Mouse (Mus musculus) hindbrain, embryonic 11.5 days (tissue): ENCODE measurements around the gene Allc. TPM values are rescaled to one million over a fixed set of nuclear protein-coding genes. Genes with fewer than 3 reads are reported as not detected.

Source experiments
- ATAC-seq: fragments of 200-750 bp; cut with Nextera tagmentation; 2 replicates; pipeline ENCODE4 v1.8.0; 2017; ENCODE audit warnings: mild to moderate bottlenecking, moderate TSS enrichment, moderate library complexity; ENCODE audit not compliant: low FRiP score
- DNase-seq: peaks from one replicate; pipeline ENCODE4 v3.0.0-alpha.2; 2015; ENCODE audit warnings: low spot score
- H3K27ac ChIP-seq: fragments of 300-500 bp; sonication (generic); 2 replicates; pipeline ENCODE4 v1.5.1; 2014; ENCODE audit warnings: mild to moderate bottlenecking, low read depth, low read length
- H3K27me3 ChIP-seq: fragments of 300-500 bp; sonication (generic); 2 replicates; pipeline ENCODE4 v1.6.1; 2014; ENCODE audit warnings: mild to moderate bottlenecking, low read length, moderate library complexity, mixed read lengths; ENCODE audit not compliant: control insufficient read depth, insufficient read depth
- H3K36me3 ChIP-seq: fragments of 300-500 bp; sonication (generic); 2 replicates; pipeline ENCODE4 v1.6.1; 2014; ENCODE audit warnings: mild to moderate bottlenecking, low read length, moderate library complexity, mixed read lengths; ENCODE audit not compliant: control insufficient read depth, insufficient read depth
- H3K4me1 ChIP-seq: fragments of 300-500 bp; sonication (generic); replicated peaks from 2 replicates; pipeline ENCODE4 v1.6.1; 2014; ENCODE audit warnings: low read length, mixed read lengths; ENCODE audit not compliant: control insufficient read depth, insufficient read depth
- H3K4me2 ChIP-seq: fragments of 300-500 bp; sonication (generic); replicated peaks from 2 replicates; pipeline ENCODE4 v1.6.1; 2014; ENCODE audit warnings: mild to moderate bottlenecking, low read depth, low read length
- H3K4me3 ChIP-seq: fragments of 300-500 bp; sonication (generic); 2 replicates; pipeline ENCODE4 v1.5.1; 2014; ENCODE audit warnings: low read depth, low read length
- H3K9ac ChIP-seq: fragments of 300-500 bp; sonication (generic); 2 replicates; pipeline ENCODE4 v1.6.1; 2014; ENCODE audit warnings: low read depth, low read length
- H3K9me3 ChIP-seq: fragments of 300-500 bp; sonication (generic); 2 replicates; pipeline ENCODE4 v1.6.1; 2016; ENCODE audit warnings: low read length; ENCODE audit not compliant: control insufficient read depth
- WGBS: fragments of 180-500 bp; shearing (Covaris S2); extraction: QIAGEN DNeasy Blood & Tissue Kit; methylation state at CpG from one replicate; pipeline ENCODE4 v1.1.7; 2014; 5-methylcytosine and 5-hydroxymethylcytosine counted together
- polyA plus RNA-seq: library from polyadenylated mRNA; unstranded; fragments of >200 nt; fragmentation: Nextera tagmentation; extraction: Ambion mirVana; gene quantifications from 2 replicates; pipeline ENCODE4 v1.2.1, GENCODE M21; 2014

Allc gene
- polyA plus RNA-seq, 1 experiment from 2014 or later, result not detected

DNA sequence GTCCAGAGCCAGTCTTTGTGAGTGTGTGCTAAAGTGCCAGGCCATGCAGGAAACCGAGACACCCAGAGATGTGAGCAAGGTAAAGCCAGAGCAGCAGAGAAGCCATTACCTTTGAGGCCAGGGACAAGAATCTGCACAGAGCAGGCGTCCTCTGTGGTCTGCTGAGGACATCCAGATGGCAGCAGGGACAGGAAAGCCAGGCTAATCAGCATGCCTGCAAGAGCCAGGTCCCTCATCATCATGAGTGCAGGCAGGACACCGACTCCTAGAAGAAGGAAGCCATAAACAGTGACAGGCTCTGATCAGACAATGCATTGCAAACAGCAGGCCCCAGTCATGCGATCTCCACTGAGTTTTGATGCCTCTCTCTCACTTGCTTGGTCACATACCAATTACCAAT is 35.0 kb upstream of the Allc start:
- 71% methylated on average over 4 of the region's 4 CpGs for WGBS

DNA sequence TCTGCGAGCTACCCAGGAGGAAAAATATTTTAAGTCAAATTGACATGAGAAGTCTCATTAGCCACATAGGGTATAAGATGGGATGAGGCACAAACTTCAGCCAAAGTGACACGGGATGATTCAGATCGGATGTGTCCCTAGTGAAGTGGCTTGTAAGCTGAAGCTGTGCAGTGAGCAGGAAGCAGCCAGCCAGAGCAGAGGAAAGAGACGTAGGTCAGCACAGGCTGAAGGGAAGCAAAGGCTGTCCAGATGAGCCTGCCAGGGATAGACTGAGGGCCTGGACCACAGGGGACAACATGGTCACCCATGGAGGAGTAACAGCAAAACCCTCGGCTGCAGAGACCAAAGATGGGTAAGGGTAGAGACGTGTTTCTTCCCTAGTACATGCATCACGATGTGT is 32.1 kb upstream of the Allc start:
- no peak overlapping the region for H3K9ac ChIP-seq
- H3K9me3 ChIP-seq, result no peaks in the 10 kb centered on the region
- no peaks in the 10 kb centered on the region for H3K27me3 ChIP-seq
- ATAC-seq (no peak), DNase-seq (no peak)
- H3K4me1 ChIP-seq, result no peaks in the 10 kb centered on the region
- H3K4me2 ChIP-seq, result no peak overlapping the region
- H3K27ac ChIP-seq, result no peak overlapping the region
- no peak overlapping the region for H3K4me3 ChIP-seq
- 76% methylated on average over 7 of the region's 7 CpGs for WGBS
- no peaks in the 10 kb centered on the region for H3K36me3 ChIP-seq

More for the DNA sequence above, 35.0 kb upstream of the Allc start:
- no peak overlapping the region for H3K9ac ChIP-seq
- H3K9me3 ChIP-seq, result no peaks in the 10 kb centered on the region
- no peaks in the 10 kb centered on the region for H3K4me1 ChIP-seq
- no peaks in the 10 kb centered on the region for H3K36me3 ChIP-seq
- no peak overlapping the region for H3K27ac ChIP-seq
- no peak overlapping the region for H3K4me2 ChIP-seq
- H3K27me3 ChIP-seq, result no peaks in the 10 kb centered on the region
- no peak for ATAC-seq
- no peak for DNase-seq
- H3K4me3 ChIP-seq, result no peak overlapping the region

DNA sequence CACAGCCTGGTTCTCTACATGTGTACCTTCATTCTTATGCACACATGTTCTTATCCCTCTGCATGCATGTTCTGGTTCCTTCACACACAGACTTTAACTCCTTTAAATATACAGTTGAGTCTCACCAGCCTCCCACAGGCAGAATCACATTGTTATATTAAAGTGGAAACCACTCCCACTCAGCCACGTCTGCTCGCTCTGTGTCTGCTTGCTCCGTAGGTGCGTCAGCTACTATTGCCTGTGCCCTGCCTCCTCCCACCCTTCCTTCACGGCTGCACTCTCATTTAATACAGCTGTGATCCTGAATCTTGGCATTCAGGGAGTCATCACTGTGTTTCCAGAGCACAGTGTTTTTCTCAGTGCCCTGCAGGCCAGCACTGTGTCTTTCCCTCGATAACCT is 30.1 kb upstream of the Allc start:
- no peaks in the 10 kb centered on the region; the same call in 1 of the 2 replicates for H3K4me1 ChIP-seq
- ATAC-seq (no peak), DNase-seq (no peak)
- H3K27me3 ChIP-seq, result no peaks in the 10 kb centered on the region
- WGBS, result 88% methylated on average over 6 of the region's 6 CpGs
- H3K4me2 ChIP-seq, result no peak overlapping the region
- no peaks in the 10 kb centered on the region for H3K9me3 ChIP-seq
- H3K27ac ChIP-seq, result no peak overlapping the region
- H3K4me3 ChIP-seq, result no peak overlapping the region
- no peak overlapping the region for H3K9ac ChIP-seq
- no peaks in the 10 kb centered on the region for H3K36me3 ChIP-seq

DNA sequence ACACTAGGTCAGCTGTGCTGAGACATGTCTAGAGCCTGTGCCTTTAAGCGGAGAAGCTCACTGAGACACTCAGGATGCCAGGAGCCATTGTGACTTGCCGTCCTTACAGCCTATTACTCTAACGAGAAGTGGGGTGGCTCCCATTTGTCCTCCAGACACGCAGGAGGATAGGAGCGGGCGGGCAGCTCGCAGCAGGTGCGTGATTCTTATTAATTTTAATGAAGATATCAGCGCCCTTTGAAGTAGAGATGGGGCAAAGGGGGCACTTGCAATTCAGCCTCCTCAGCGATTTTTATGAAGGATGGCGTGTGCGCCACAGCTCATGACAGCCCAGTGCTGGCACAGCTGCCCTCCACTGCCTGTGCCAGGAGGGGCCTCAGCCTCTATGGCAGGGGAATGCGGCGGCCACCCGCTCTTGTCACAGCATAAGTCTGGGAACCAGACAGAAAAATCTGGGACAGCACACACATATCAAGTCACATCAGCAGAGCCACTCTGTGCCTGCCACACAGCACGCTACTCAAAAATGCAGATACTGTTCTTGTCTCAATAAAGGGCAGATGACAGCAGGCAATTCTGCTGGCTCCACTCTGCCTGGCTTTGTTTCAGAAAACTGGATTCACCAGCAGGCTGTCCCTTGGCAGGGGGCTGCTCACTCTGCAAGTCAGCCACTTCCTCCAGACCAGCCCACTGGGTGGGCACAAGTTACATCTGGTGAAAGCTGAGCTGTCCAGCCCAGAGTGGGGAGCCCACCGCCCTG is 25.4 kb upstream of the Allc start:
- H3K4me3 ChIP-seq, result no peak overlapping the region
- H3K9ac ChIP-seq, result no peak overlapping the region; the same call in 1 of the 2 replicates
- H3K27ac ChIP-seq, result no peak overlapping the region
- no peaks in the 10 kb centered on the region for H3K9me3 ChIP-seq
- no peak for ATAC-seq
- H3K27me3 ChIP-seq, result no peaks in the 10 kb centered on the region
- H3K4me2 ChIP-seq, result no peak overlapping the region
- DNase-seq, result peak; percentile 13
- H3K36me3 ChIP-seq, result no peaks in the 10 kb centered on the region
- H3K4me1 ChIP-seq, result no peaks in the 10 kb centered on the region; the same call in 1 of the 2 replicates
- WGBS, result 59% methylated on average over 17 of the region's 17 CpGs

DNA sequence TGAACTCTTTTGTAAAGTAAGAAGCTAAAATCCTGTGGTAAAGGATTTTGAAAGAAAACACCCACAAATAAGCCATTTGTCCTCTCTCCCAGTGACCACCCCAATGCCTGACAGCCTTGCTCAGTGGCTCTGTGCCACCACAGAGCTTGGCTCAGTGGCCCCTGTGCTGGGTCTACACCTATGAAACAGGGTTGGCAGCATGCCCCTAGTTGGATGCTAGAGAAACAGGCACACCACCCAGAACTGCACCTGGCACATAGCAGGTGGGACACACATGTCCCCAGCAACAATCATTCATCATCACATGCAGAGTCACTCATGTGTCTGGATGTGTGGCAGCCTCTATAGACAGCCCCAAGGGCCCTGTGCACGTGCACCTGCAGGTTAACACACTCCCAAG is 21.2 kb upstream of the Allc start:
- Histone ChIP-seq H3K9ac (no peak overlapping the region), H3K4me2 (no peak overlapping the region), H3K27ac (no peak overlapping the region), H3K4me3 (no peak overlapping the region), H3K27me3 (no peaks in the 10 kb centered on the region), H3K4me1 (no peaks in the 10 kb centered on the region; the same call in 1 of the 2 replicates), H3K36me3 (no peaks in the 10 kb centered on the region), H3K9me3 (no peaks in the 10 kb centered on the region)
- 73% methylated on average over 1 of the region's 1 CpGs for WGBS
- no peak for ATAC-seq
- DNase-seq, result no peak

DNA sequence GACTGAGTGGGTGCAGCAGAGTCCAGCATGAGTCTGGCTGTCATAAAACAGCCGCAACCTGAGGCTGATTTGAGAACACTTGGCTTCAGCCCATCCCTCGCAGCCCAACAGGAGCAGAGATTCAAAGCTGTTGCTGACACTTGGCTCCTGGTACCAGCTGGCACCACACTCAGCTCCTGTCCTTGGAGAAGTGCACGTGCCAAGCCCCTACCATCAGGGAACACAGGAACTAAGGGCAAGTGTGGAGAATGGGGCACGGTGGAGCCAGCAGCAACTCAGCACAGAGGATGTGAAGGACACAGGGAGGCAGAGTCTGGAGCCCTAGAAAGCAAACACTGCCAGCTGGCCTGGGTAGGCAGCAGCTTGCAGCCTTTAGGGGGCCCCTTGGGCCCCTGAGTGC is 19.9 kb upstream of the Allc start:
- ATAC-seq (no peak), DNase-seq (no peak)
- Histone ChIP-seq H3K9me3 (no peaks in the 10 kb centered on the region), H3K4me2 (no peak overlapping the region), H3K27ac (no peak overlapping the region), H3K27me3 (no peaks in the 10 kb centered on the region), H3K4me1 (no peaks in the 10 kb centered on the region), H3K9ac (no peak overlapping the region), H3K36me3 (no peaks in the 10 kb centered on the region), H3K4me3 (no peak overlapping the region)
- 43% methylated on average over 4 of the region's 4 CpGs for WGBS

DNA sequence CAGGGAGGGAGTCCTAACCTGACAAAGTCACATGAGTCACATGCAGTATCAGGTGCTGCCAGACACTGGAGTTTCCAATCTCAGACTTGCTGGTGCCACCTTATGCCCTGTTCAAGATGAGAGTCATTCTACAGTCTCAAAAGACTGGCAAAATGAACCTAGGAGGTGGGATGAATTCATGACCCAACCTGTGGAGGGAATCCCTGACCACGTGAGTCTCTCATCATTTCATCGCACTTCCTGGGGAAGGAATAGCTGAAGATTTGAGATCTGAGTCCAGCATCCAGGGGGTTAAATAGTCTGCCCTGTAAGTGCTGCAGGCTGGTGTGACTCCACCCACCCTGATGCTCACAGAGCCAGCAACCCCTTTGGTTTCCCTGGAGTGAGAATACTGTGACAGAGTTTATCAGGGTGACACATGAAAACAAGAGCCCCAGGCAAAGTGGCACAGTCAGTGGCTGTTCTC is 16.2 kb upstream of the Allc start:
- Histone ChIP-seq H3K4me1 (no peaks in the 10 kb centered on the region), H3K4me2 (no peak overlapping the region), H3K36me3 (no peaks in the 10 kb centered on the region), H3K27ac (no peak overlapping the region), H3K9ac (no peak overlapping the region), H3K27me3 (no peaks in the 10 kb centered on the region), H3K4me3 (no peak overlapping the region), H3K9me3 (no peaks in the 10 kb centered on the region)
- 61% methylated on average over 2 of the region's 2 CpGs for WGBS
- DNase-seq (no peak), ATAC-seq (no peak)

DNA sequence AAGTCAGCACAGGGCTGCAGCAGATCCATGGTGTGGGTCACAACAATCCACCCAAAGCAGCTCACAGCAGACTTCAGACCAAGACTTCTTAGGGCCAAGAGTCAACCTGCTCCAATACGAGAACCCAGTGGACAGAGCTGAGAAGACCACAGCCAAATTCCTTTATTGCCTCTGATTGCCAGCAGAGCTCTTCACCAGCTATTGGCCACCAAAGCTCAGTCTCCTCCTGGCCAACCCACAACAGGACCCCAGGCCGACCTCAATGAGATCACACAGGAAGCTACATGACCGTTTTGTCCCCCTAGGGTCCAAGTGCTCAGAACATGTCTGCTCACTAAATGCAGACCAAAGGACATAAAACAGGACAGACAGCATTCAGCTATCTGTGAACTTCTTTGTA is 15.8 kb upstream of the Allc start:
- Histone ChIP-seq H3K4me1 (no peaks in the 10 kb centered on the region), H3K36me3 (no peaks in the 10 kb centered on the region), H3K4me2 (no peak overlapping the region), H3K9ac (no peak overlapping the region), H3K27ac (no peak overlapping the region), H3K4me3 (no peak overlapping the region), H3K27me3 (no peaks in the 10 kb centered on the region), H3K9me3 (no peaks in the 10 kb centered on the region)
- ATAC-seq (no peak), DNase-seq (no peak)
- 75% methylated on average over 3 of the region's 3 CpGs for WGBS

DNA sequence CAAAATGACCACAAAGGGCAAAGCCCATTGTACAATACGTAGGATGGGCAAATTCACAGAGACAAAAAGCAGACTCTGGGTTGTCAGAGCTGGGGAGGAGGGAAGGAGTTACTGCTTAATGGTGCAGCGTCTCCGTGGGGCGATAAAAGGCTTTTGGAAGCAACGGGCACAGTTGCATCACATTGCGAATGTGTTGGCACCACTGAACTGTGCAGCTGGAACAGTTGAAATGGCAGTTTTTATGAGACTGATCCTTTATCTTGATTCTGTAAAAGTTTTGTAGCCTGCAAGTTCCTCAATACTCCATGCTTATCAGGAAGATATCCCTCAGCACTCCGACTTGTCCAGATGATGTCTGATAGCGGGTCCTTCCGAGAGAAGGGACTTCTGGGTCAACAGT is 15.4 kb upstream of the Allc start:
- no peaks in the 10 kb centered on the region for H3K9me3 ChIP-seq
- H3K27ac ChIP-seq, result no peak overlapping the region
- WGBS, result 84% methylated on average over 9 of the region's 9 CpGs
- DNase-seq (no peak), ATAC-seq (no peak)
- H3K27me3 ChIP-seq, result no peaks in the 10 kb centered on the region
- H3K4me3 ChIP-seq, result no peak overlapping the region
- H3K9ac ChIP-seq, result no peak overlapping the region
- no peaks in the 10 kb centered on the region for H3K36me3 ChIP-seq
- H3K4me2 ChIP-seq, result no peak overlapping the region
- no peaks in the 10 kb centered on the region for H3K4me1 ChIP-seq
